Mouse (Mus musculus) bone marrow, adult 2 months (tissue): Measurements from ENCODE around the gene Cpsf3. TPM values are rescaled to one million over a fixed set of nuclear protein-coding genes. Genes with fewer than 3 reads are reported as not detected.

Experiments used
- H3K27ac ChIP-seq: fragments of 200-500 bp; 2 replicates; pipeline ENCODE4 v1.5.1; 2012; ENCODE audit warnings: low read depth, mild to moderate bottlenecking, control low read depth, inconsistent platforms, low read length; ENCODE audit not compliant: control insufficient read depth, poor library complexity, insufficient read depth
- H3K4me1 ChIP-seq: fragments of 200-500 bp; 2 replicates; pipeline ENCODE4 v1.6.1; 2011; ENCODE audit warnings: low read length; ENCODE audit not compliant: control insufficient read depth, insufficient read depth
- H3K4me3 ChIP-seq: fragments of 200-500 bp; replicated peaks from 2 replicates; pipeline ENCODE3; 2011; ENCODE audit warnings: mild to moderate bottlenecking, low read depth, low read length, control low read depth; ENCODE audit not compliant: control insufficient read depth
- CTCF ChIP-seq: fragments of 200-500 bp; IDR thresholded peaks from 2 replicates; pipeline ENCODE4 v1.5.1; 2011; ENCODE audit warnings: low read length, control low read depth; ENCODE audit not compliant: control insufficient read depth, insufficient read depth
- POLR2A ChIP-seq: fragments of 200-500 bp; IDR thresholded peaks from 2 replicates; pipeline ENCODE4 v1.6.1; 2011; ENCODE audit warnings: low read depth, mild to moderate bottlenecking, control low read depth, low read length, borderline replicate concordance; ENCODE audit not compliant: control insufficient read depth
- WGBS: fragments of 180-500 bp; shearing (Covaris S2); methylation state at CpG from one replicate; pipeline ENCODE4 v1.1.7; 2018; 5-methylcytosine and 5-hydroxymethylcytosine counted together
- polyA plus RNA-seq: library from polyadenylated mRNA; stranded (reverse); fragments of >200 nt; gene quantifications from 2 replicates; pipeline ENCODE4 v1.2.4, GENCODE M21; 2011; ENCODE audit warnings: low replicate concordance; ENCODE audit not compliant: missing spikeins, insufficient read depth, insufficient read length

Cpsf3 gene
- polyA plus RNA-seq, 1 experiment, result 89.6 TPM

DNA sequence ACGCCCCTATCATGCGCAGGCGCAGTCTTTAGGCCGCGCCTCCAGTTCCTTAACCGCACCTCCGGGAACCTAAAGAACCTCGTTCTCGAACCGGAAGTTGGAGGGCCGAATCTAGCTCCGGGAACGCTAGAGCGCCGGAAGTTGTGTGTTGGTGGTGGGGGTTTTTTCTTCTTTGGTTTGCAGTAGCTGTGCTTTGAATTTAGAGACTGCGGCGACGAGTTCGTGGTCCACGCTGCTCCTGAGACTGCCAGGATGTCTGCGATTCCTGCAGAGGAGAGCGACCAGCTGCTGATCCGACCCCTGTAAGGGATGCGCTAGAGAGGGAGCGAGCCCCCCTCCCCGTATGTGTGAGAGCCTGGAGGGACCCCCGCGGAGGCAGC lies 1.0 kb downstream of the Cpsf3 start, which contains the start of gene Itgb1bp1:
Gene Itgb1bp1 (minus strand): TSS at position 42 of the 380 bp plus-strand sequence.
- Histone ChIP-seq H3K4me1 (peaks cover 2% of the 10 kb centered on the region; the same call in 1 of the 2 replicates), H3K27ac (peak within 1 kb of the TSS; percentile 64), H3K4me3 (peak within 1 kb of the TSS; percentile 82)
- TF ChIP-seq CTCF (no peak), POLR2A (no peak)
- under 1% methylated on average over 28 of the region's 28 CpGs for WGBS

GRCm38 (mm10) chr12:21286712-21287650 lies 1.8 kb downstream of the Cpsf3 start:
- Histone ChIP-seq H3K4me1 (peaks cover 2% of the 10 kb centered on the region; the same call in 1 of the 2 replicates), H3K4me3 (peak overlapping the region; percentile 82), H3K27ac (peak overlapping the region; percentile 64; the same call in 1 of the 2 replicates)
- WGBS, result 8% methylated on average over 18 of the region's 18 CpGs
- TF ChIP-seq CTCF, result no peak
- TF ChIP-seq POLR2A, result no peak

- Histone ChIP-seq H3K4me1 (peaks cover 2% of the 10 kb centered on the region; the same call in 1 of the 2 replicates), H3K27ac (no peak overlapping the region), H3K4me3 (no peak overlapping the region)
- TF ChIP-seq CTCF (no peak), POLR2A (no peak)
- WGBS, result 91% methylated on average over 3 of the region's 3 CpGs
Observed at GRCm38 (mm10) chr12:21288716-21289395, 3.7 kb downstream of the Cpsf3 start.

DNA sequence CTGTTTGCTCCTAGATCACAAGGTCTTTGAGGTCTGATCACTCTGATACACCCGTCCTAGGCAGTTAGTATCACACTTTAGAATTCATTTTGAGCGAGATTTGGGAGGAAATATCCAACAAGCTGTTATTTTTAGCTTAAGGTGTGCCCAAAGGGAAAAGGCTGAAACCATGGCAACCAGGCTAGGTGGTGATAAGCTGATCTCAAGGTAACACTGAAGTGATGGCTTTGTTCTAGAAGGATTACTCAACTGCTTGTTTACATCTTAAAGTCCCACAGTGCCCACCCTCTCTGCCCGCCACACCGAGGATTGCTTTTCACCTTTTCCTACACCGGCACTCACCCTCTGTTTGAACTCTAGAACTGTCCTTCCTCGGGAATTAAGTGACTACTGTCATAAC lies 4.5 kb downstream of the Cpsf3 start:
- Histone ChIP-seq H3K4me1 (peaks cover 2% of the 10 kb centered on the region; the same call in 1 of the 2 replicates), H3K27ac (no peak overlapping the region), H3K4me3 (no peak overlapping the region)
- WGBS, result 79% methylated on average over 6 of the region's 6 CpGs
- TF ChIP-seq CTCF, result no peak
- no peak for TF ChIP-seq POLR2A

DNA sequence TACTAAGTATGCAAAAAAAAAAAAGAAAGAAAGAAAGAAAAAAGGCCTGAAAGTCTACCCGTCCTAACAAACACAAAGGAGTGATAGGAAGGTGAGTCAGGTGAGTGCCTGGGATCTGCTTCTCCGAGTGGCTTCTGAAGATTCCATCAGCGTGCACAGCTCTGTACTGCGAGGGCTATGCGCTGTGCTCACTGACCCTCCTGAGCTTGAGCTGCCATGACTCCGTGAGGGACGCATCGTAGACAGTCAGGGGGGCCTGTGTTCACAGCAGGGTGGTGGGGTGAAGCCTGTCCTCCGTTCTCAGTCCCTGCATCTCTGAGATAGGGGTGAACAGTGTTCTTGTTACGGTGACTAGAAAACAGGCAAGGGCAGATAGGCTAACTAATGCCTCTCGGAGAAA lies 13.7 kb downstream of the Cpsf3 start:
- WGBS, result 91% methylated on average over 11 of the region's 11 CpGs
- Histone ChIP-seq H3K4me3 (no peak overlapping the region), H3K4me1 (no peaks in the 10 kb centered on the region; the same call in 1 of the 2 replicates), H3K27ac (no peak overlapping the region)
- TF ChIP-seq CTCF, result no peak
- no peak for TF ChIP-seq POLR2A

DNA sequence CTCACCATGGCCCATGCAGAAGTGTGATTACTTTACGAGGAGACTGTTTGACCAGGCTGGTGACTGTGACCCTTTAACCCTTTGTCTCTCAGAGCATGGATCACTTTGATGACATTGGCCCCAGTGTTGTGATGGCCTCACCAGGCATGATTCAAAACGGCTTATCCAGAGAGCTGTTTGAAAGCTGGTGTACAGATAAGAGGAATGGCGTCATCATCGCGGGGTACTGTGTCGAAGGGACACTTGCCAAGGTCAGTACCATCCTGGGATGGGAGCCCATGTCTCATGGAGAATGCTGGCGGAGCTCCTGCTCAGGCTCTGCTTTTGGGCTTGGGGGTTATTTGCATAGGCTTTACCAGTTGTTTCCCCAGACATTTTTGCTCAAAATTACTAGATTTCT lies 16.1 kb downstream of the Cpsf3 start:
- H3K4me3 ChIP-seq, result no peak overlapping the region
- no peaks in the 10 kb centered on the region; the same call in 1 of the 2 replicates for H3K4me1 ChIP-seq
- no peak overlapping the region for H3K27ac ChIP-seq
- 79% methylated on average over 7 of the region's 7 CpGs for WGBS
- TF ChIP-seq CTCF, result no peak

DNA sequence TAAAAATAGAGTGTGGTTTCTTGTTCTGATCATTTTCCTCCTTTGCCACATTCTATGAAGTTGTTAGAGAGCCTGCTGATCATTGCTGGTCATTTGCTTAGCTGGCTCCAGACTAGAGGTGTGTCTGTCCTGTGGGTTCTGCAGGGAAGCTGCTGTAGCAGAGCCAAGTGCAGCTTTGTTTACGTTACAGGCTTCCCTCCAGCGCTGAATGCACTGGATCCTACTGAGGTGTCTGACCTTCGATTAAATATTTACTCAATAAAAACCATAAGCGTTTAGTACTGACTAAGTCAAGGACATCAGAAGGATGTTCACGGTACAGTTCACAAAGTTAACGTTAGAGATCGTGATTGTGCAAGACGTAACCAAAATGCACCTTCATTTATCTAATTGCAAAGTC lies 16.7 kb downstream of the Cpsf3 start:
- Histone ChIP-seq H3K4me1 (no peaks in the 10 kb centered on the region; the same call in 1 of the 2 replicates), H3K27ac (no peak overlapping the region), H3K4me3 (no peak overlapping the region)
- no peak for TF ChIP-seq POLR2A
- no peak for TF ChIP-seq CTCF
- WGBS, result 80% methylated on average over 8 of the region's 8 CpGs

DNA sequence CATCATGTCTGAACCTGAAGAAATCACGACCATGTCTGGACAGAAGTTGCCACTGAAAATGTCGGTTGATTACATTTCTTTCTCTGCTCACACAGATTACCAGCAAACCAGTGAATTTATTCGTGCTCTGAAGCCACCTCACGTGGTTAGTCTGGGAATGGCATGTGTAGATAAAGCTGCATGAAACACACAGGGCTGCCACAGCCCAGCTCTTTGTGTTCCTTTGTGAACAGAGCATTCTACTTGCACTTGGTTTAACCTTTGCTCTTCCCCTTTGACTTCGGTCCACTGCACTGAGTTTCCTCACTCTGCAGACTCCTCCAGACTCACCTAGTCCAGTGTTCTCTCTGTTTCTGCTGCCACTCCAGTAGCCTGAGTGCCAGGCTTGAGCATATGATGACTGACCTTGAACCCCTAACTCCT lies 17.2 kb downstream of the Cpsf3 start:
- H3K4me3 ChIP-seq, result no peak overlapping the region
- TF ChIP-seq POLR2A, result no peak
- no peak for TF ChIP-seq CTCF
- H3K4me1 ChIP-seq, result no peaks in the 10 kb centered on the region; the same call in 1 of the 2 replicates
- no peak overlapping the region for H3K27ac ChIP-seq
- 70% methylated on average over 5 of the region's 5 CpGs for WGBS
